Mouse (Mus musculus): ENCODE data around the gene Ddx43. TPM values are rescaled to one million over a fixed set of nuclear protein-coding genes. Genes with fewer than 3 reads are reported as not detected.

Gene Ddx43
- total RNA-seq, 2 experiments from 2014 or later: not detected

DNA sequence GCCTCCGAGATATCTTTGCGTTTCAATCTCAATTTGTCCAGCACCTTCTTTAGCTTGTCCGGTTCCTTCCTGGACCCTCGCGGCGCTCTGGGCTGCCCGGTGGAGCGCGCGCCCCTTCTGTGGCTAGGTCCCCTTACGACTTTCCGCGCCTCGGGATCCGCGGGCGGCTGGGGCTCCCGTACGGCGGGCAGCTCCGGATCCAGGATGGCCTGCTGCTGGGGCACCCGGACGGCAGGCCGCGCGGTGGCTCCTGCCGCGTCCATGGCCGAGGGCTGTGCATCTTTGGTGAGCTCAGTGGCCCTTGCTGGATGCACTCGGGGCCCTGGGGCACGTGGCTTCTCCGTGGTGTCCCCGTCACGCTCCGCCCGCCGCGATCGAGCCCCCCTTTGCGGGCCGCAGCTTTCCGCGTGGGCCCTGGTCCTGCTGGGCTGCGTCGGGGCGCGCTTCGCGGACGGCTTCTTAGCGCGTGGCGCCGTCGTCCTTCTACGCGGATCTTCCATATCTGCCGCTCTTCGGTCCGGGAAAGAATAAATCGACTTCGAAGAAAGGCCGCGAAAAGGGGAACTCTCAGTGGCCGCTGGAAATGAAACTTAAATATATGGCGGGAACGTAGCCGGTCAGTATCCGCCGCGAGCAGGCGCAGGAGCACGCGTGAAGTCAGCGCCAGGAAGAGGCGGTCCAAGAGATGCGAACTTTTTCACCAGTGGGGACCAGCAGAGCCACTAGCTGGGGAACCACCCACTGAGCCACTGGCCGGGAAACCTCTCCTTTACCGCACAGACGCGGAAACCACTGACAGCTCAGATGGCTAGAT, 47.2 kb downstream of the Ddx43 start, which contains the start of gene Cgas:
TSS of gene Cgas (minus strand) at position 659 of the 814 bp plus-strand sequence.
- peak; percentile 9 to 15 for DNase-seq (ENCODE audit: low spot score in 2 of 2)

GRCm38 (mm10) chr9:78447606-78447972, 52.0 kb downstream of the Ddx43 start:
- DNase-seq (ENCODE audit: low spot score in 2 of 2): no peak

DNA sequence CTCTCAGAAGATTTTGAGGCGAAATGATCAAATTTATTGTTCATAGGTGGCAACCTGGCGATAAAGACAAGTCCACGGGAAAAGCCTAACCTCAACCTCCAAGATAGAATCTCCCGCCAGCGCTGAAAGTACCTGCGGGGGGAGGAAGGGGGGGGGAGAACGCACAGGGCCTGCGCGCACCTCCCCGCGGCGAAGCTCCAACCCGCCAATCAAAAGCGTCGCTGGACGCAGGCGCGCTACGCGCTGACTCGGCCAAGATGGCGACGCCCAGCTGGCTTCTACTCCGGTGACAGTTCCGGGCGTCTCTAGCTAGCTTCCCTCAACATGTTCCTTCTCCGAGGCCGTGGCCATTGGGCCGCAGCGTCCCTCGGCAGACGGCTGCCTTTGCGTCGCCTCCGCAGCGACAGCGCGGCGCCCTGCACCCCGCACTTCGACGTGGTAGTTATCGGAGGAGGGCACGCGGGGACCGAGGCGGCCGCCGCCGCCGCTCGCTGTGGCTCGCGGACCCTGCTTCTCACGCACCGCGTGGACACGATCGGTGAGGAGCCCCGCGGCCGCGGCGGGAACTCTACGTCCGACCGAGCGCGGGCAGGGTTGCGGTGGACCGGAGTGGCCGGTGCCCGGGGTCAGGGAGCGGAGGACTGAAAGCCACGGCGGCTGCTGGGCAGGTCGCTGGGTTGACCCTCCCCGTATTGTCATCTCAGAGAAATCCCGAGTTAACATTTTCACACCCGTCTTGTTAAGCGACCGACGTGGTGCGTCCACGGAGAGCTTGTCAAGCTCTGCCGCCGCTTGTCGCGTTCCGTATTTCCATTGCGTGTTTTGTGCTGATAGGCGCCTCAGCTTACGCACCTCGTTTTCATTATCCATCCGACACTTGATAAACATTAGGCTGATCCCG, 52.6 kb downstream of the Ddx43 start, which contains the start of the genes Mto1 and Gm17324:
TSS of gene Mto1 (plus strand) at position 236 of the 901 bp plus-strand sequence.
TSS of gene Gm17324 (minus strand) at position 814 of the 901 bp plus-strand sequence.
- DNase-seq (ENCODE audit: low spot score in 2 of 2): peak; percentile 85 to 91

DNA sequence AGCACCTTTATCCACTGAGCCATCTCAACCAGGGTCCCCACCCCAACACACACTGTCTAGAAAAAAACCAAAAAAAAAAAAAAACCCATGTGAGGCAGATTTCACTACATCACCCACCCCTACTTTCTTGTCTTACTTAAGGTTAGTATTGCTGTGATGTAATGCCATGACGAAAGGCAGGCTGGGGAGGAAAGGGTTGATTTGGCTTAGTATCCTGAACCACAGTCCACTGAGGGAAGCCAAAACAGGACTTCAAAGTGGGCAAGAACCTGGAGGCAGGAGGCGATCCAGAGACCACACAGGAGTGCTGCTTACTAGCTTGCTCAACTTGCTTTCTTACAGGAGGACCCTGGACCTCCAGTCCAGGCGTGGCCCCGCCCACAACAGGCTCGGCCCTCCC, 54.8 kb downstream of the Ddx43 start:
- DNase-seq (ENCODE audit: low spot score in 2 of 2): no peak

DNA sequence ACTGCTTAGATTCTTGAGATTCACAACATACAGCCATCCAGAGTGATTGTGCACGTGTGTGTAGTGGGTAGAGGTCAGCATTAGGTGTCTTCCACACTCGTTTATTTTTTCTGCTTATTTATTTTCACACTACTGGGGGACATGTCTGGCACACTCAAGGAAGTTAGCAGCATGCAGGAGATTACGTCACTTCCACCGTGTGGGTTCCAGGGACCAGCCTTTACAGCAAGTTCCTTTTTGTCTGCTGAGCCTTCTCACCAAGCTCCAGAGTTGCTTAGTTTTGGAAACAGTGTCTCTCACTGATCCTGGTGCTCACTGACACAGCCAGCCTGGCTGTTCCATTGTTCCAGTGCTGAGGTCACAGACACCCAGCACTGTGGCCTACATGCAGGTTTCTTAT, 55.8 kb downstream of the Ddx43 start:
- no peak for DNase-seq (ENCODE audit: low spot score in 2 of 2)

DNA sequence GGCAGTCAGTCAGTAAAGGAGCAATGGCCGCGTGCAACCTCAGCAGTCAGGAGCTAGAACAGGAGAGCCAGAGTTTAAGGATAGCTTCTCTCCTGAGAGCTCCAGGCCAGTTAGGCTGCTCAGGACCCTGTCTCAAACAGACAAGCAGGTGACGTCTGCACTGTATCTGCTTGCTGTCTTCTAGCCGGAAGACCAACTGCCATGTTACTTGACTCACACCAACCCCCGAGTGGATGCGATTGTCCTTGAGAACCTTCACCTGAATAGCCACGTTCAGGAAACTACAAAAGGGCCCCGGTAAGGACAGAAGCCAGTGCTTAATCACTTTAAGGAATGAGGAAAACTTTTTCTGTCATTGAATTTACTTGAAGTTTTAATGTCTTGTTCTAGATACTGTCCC, 61.4 kb downstream of the Ddx43 start:
- DNase-seq (ENCODE audit: low spot score in 2 of 2): no peak

GRCm38 (mm10) chr9:78463337-78463736, 67.8 kb downstream of the Ddx43 start:
- DNase-seq (ENCODE audit: low spot score in 2 of 2): no peak

DNA sequence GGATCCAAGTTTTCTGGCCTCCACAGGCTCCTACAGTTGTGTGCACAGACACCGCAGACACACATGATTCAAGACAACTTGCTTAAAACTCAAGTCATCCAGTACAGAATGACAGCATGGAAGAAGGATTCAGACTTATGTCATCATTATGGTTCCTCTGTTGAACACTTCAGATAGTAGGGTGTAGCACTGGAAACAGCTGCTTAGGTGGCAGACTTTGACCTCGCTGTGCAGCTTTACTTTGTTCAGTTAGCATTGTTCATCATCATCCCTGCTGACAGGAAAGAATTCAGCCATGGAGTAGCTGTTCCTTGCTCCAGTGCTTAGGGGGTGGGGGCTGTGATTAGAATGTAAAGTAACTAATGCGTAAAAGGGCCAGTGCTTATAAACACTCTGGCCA, 70.1 kb downstream of the Ddx43 start:
- no peak for DNase-seq (ENCODE audit: low spot score in 2 of 2)

Other genes with a start within 250 kb of the Ddx43 start
- 10 to 100 TPM; 38.5 to 45.8 TPM for gene Gsta4, start 213.0 kb upstream of the Ddx43 start, total RNA-seq (2021)
- gene Gsta1, start 165.1 kb upstream of the Ddx43 start, total RNA-seq (2021): not detected
- not detected for gene Gm3776, start 138.6 kb upstream of the Ddx43 start, total RNA-seq (2021)
- not detected for gene Gm10639, start 105.9 kb upstream of the Ddx43 start, total RNA-seq (2021)
- not detected for gene Omt2a, start 81.0 kb upstream of the Ddx43 start, total RNA-seq (2021)
- gene Omt2b, start 68.2 kb upstream of the Ddx43 start, total RNA-seq (2021): not detected
- gene Gsta2, start 40.0 kb upstream of the Ddx43 start, total RNA-seq (2021): under 1 TPM in 1 of 2 experiments, not detected in 1; 0.88 TPM
- not detected for gene Dppa5a, start 27.6 kb upstream of the Ddx43 start, total RNA-seq (2021)
- gene Ooep, start 17.1 kb upstream of the Ddx43 start, total RNA-seq (2021): not detected
- gene Cgas, start 47.5 kb downstream of the Ddx43 start, total RNA-seq (2021): under 1 TPM; 0.40 to 0.65 TPM
- gene Mto1, start 52.4 kb downstream of the Ddx43 start, total RNA-seq (2021): 10 to 100 TPM; 25.3 to 25.7 TPM
- gene Gm17324, start 53.0 kb downstream of the Ddx43 start, total RNA-seq (2021): under 1 TPM in 1 of 2 experiments, not detected in 1; 0.42 TPM
- gene Eef1a1, start 93.4 kb downstream of the Ddx43 start, total RNA-seq (2021): 1,000 to 10,000 TPM; 2,328 to 2,361 TPM
- 10 to 100 TPM; 17.8 to 19.8 TPM for gene Slc17a5, start 192.3 kb downstream of the Ddx43 start, total RNA-seq (2021)
- under 1 TPM; 0.45 to 0.91 TPM for gene Cd109, start 219.8 kb downstream of the Ddx43 start, total RNA-seq (2021)

Data from left cerebral cortex, adult 18-20 months (tissue).